Mouse (Mus musculus) hindbrain, embryonic 11.5 days (tissue): ENCODE data around the gene Cadps. TPM values are rescaled to one million over a fixed set of nuclear protein-coding genes. Genes with fewer than 3 reads are reported as not detected.
A peak's percentile ranks its signal among the peaks of the same experiment; 100 is the strongest.

Experiments used
- ATAC-seq: fragments of 200-750 bp; cut with Nextera tagmentation; 2 replicates; pipeline ENCODE4 v1.8.0; 2017; ENCODE audit warnings: mild to moderate bottlenecking, moderate TSS enrichment, moderate library complexity; ENCODE audit not compliant: low FRiP score
- DNase-seq: peaks from one replicate; pipeline ENCODE4 v3.0.0-alpha.2; 2015; ENCODE audit warnings: low spot score
- H3K27ac ChIP-seq: fragments of 300-500 bp; sonication (generic); 2 replicates; pipeline ENCODE4 v1.5.1; 2014; ENCODE audit warnings: mild to moderate bottlenecking, low read depth, low read length
- H3K27me3 ChIP-seq: fragments of 300-500 bp; sonication (generic); 2 replicates; pipeline ENCODE4 v1.6.1; 2014; ENCODE audit warnings: mild to moderate bottlenecking, low read length, moderate library complexity, mixed read lengths; ENCODE audit not compliant: control insufficient read depth, insufficient read depth
- H3K36me3 ChIP-seq: fragments of 300-500 bp; sonication (generic); 2 replicates; pipeline ENCODE4 v1.6.1; 2014; ENCODE audit warnings: mild to moderate bottlenecking, low read length, moderate library complexity, mixed read lengths; ENCODE audit not compliant: control insufficient read depth, insufficient read depth
- H3K4me1 ChIP-seq: fragments of 300-500 bp; sonication (generic); replicated peaks from 2 replicates; pipeline ENCODE4 v1.6.1; 2014; ENCODE audit warnings: low read length, mixed read lengths; ENCODE audit not compliant: control insufficient read depth, insufficient read depth
- H3K4me2 ChIP-seq: fragments of 300-500 bp; sonication (generic); replicated peaks from 2 replicates; pipeline ENCODE4 v1.6.1; 2014; ENCODE audit warnings: mild to moderate bottlenecking, low read depth, low read length
- H3K4me3 ChIP-seq: fragments of 300-500 bp; sonication (generic); 2 replicates; pipeline ENCODE4 v1.5.1; 2014; ENCODE audit warnings: low read depth, low read length
- H3K9ac ChIP-seq: fragments of 300-500 bp; sonication (generic); 2 replicates; pipeline ENCODE4 v1.6.1; 2014; ENCODE audit warnings: low read depth, low read length
- H3K9me3 ChIP-seq: fragments of 300-500 bp; sonication (generic); 2 replicates; pipeline ENCODE4 v1.6.1; 2016; ENCODE audit warnings: low read length; ENCODE audit not compliant: control insufficient read depth
- WGBS: fragments of 180-500 bp; shearing (Covaris S2); extraction: QIAGEN DNeasy Blood & Tissue Kit; methylation state at CpG from one replicate; pipeline ENCODE4 v1.1.7; 2014; 5-methylcytosine and 5-hydroxymethylcytosine counted together
- polyA plus RNA-seq: library from polyadenylated mRNA; unstranded; fragments of >200 nt; fragmentation: Nextera tagmentation; extraction: Ambion mirVana; gene quantifications from 2 replicates; pipeline ENCODE4 v1.2.1, GENCODE M21; 2014

Cadps gene
- polyA plus RNA-seq, 1 experiment from 2014 or later: 24.3 TPM

- Histone ChIP-seq H3K9ac (no peak overlapping the region), H3K4me2 (no peak overlapping the region), H3K9me3 (no peaks in the 10 kb centered on the region), H3K4me3 (no peak overlapping the region), H3K27ac (no peak overlapping the region), H3K4me1 (0 out of 2 replicates have a peak, but pooled peaks cover 2% of the 10 kb centered on the region), H3K36me3 (no peaks in the 10 kb centered on the region), H3K27me3 (no peaks in the 10 kb centered on the region)
- 72% methylated on average over 3 of the region's 3 CpGs for WGBS
- ATAC-seq (peak; percentile 25), DNase-seq (peak; percentile 6)
These were observed 292.3 kb downstream of the Cadps start for GRCm38 (mm10) chr14:12530554-12530953.

DNA sequence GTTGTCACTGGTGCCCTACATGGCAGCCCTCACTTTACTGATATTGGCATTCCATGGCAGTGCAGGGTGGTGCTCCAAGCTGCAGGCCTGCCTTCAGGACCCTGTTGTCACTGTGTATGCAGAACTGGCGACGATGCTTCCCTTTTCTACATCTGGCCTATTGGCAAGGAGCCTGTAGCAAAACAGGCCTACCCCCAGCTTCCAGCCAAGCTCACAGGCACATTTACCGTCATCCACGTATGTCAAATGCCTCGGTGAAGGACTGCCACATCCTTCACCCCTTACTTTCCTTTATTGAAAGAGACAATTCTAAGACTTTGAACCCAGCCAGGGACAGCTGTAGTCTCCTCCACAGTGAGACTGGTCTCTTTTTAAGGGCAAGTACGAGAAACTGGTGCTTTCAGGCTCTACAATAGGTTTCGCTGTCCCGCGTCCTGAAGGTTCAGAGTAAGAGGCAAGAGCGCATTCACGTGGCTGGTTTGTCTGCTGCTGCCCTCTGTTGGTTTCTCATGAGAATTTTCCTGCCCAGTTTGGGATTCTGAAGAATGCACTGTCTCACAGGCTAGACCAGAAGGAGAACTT, 292.8 kb downstream of the Cadps start:
- Histone ChIP-seq H3K4me2 (no peak overlapping the region), H3K27ac (no peak overlapping the region), H3K9ac (no peak overlapping the region), H3K4me1 (0 out of 2 replicates have a peak, but pooled peaks cover 2% of the 10 kb centered on the region), H3K27me3 (no peaks in the 10 kb centered on the region), H3K4me3 (no peak overlapping the region), H3K9me3 (no peaks in the 10 kb centered on the region), H3K36me3 (no peaks in the 10 kb centered on the region)
- DNase-seq (peak; percentile 79), ATAC-seq (peak; percentile 63)
- WGBS: 14% methylated on average over 11 of the region's 11 CpGs

GRCm38 (mm10) chr14:12527296-12527695, 295.6 kb downstream of the Cadps start:
- H3K4me3 ChIP-seq: no peak overlapping the region
- ATAC-seq (no peak), DNase-seq (no peak)
- H3K27ac ChIP-seq: no peak overlapping the region
- H3K4me1 ChIP-seq: 0 out of 2 replicates have a peak, but pooled peaks cover 2% of the 10 kb centered on the region
- WGBS: 84% methylated on average over 5 of the region's 5 CpGs
- H3K36me3 ChIP-seq: no peaks in the 10 kb centered on the region
- no peak overlapping the region for H3K4me2 ChIP-seq
- no peaks in the 10 kb centered on the region for H3K9me3 ChIP-seq
- no peaks in the 10 kb centered on the region for H3K27me3 ChIP-seq
- no peak overlapping the region for H3K9ac ChIP-seq

DNA sequence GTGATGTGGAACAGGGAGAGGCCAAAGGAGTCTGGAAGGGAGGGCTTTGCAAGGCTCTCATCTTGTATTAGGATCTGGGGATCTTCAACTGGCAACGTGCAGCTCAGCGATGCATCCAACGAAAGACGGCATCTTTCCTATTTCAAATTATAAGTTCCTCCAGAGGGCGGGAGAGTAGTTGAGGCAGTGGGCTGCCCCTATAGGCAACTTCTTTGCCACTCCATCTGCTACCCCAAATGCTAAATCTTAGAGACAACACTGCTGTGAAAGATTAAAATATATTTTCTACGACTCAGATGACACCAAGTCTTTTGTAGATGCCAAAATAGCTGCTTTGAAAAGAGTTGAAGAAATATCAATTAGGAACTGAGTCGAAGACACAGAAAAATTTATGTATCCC, 315.9 kb downstream of the Cadps start:
- Histone ChIP-seq H3K36me3 (no peaks in the 10 kb centered on the region), H3K9me3 (no peaks in the 10 kb centered on the region), H3K4me3 (no peak overlapping the region), H3K9ac (no peak overlapping the region), H3K27me3 (no peaks in the 10 kb centered on the region), H3K4me1 (no peaks in the 10 kb centered on the region), H3K4me2 (no peak overlapping the region), H3K27ac (no peak overlapping the region)
- 87% methylated on average over 7 of the region's 7 CpGs for WGBS
- ATAC-seq (no peak), DNase-seq (no peak)

GRCm38 (mm10) chr14:12504191-12504947, 318.5 kb downstream of the Cadps start:
- H3K4me1 ChIP-seq: no peaks in the 10 kb centered on the region
- no peak overlapping the region for H3K4me2 ChIP-seq
- ATAC-seq: no peak
- DNase-seq: no peak
- H3K9ac ChIP-seq: no peak overlapping the region
- no peaks in the 10 kb centered on the region for H3K9me3 ChIP-seq
- H3K27me3 ChIP-seq: no peaks in the 10 kb centered on the region
- 82% methylated on average over 12 of the region's 12 CpGs for WGBS
- H3K27ac ChIP-seq: no peak overlapping the region
- no peak overlapping the region for H3K4me3 ChIP-seq
- no peaks in the 10 kb centered on the region for H3K36me3 ChIP-seq

DNA sequence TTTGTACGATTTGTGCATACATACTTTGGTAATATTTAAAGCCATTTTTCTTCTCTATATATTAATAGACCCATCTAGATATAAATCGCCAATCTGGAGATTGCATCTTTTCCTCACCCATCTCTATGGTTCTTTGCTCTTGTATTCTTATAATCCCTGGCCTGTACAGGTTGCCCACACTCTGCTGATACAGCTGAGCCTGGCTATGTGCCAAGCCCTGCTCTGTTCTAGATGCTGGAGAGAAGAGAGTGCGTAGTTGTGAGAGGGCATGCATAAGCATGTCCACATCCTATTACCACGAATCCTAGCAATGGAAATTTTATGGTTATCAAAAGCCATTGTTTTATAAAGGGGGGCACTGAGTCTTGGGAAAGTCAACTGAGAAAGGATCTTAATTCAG, 360.7 kb downstream of the Cadps start:
- Histone ChIP-seq H3K36me3 (no peaks in the 10 kb centered on the region), H3K4me3 (no peak overlapping the region), H3K27ac (no peak overlapping the region), H3K4me2 (no peak overlapping the region), H3K4me1 (no peaks in the 10 kb centered on the region), H3K9ac (no peak overlapping the region), H3K27me3 (no peaks in the 10 kb centered on the region), H3K9me3 (no peaks in the 10 kb centered on the region)
- ATAC-seq: no peak
- 89% methylated on average over 4 of the region's 4 CpGs for WGBS
- DNase-seq: no peak

DNA sequence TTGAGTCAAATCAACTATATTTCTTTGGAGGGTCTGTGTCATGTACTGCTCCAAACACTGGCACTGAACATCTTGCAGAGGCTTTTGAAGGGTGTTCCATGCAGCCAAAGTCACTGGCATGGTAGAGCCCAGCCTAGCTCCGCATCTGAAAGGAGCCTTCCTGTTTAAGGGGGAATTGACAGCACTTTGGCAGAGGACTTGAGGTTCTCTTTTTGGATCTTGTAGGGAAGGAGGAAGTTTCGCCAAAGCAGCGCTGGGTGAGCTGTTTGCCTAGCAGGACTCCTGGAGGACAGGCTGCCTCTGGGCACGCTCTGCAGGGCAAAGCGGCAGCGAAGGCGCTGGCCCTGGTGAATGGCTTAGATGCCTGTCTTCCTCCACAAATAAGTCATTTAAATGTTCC, 363.2 kb downstream of the Cadps start:
- Histone ChIP-seq H3K9ac (no peak overlapping the region), H3K4me1 (no peaks in the 10 kb centered on the region), H3K27me3 (no peaks in the 10 kb centered on the region), H3K4me2 (no peak overlapping the region), H3K36me3 (no peaks in the 10 kb centered on the region), H3K27ac (no peak overlapping the region), H3K4me3 (no peak overlapping the region), H3K9me3 (no peaks in the 10 kb centered on the region)
- WGBS: 68% methylated on average over 7 of the region's 7 CpGs
- no peak for DNase-seq
- ATAC-seq: no peak

- no peak for ATAC-seq
- no peak overlapping the region for H3K4me2 ChIP-seq
- H3K4me1 ChIP-seq: no peaks in the 10 kb centered on the region
- no peaks in the 10 kb centered on the region for H3K9me3 ChIP-seq
- no peak for DNase-seq
- no peaks in the 10 kb centered on the region for H3K36me3 ChIP-seq
- no peak overlapping the region for H3K9ac ChIP-seq
- no peak overlapping the region for H3K27ac ChIP-seq
- H3K27me3 ChIP-seq: no peaks in the 10 kb centered on the region
- WGBS: 70% methylated on average over 8 of the region's 8 CpGs
- H3K4me3 ChIP-seq: no peak overlapping the region
These were observed 367.8 kb downstream of the Cadps start for GRCm38 (mm10) chr14:12455064-12455591.

- Histone ChIP-seq H3K4me1 (no peaks in the 10 kb centered on the region), H3K27me3 (no peaks in the 10 kb centered on the region), H3K9me3 (no peaks in the 10 kb centered on the region), H3K9ac (no peak overlapping the region), H3K27ac (no peak overlapping the region), H3K36me3 (no peaks in the 10 kb centered on the region), H3K4me3 (no peak overlapping the region), H3K4me2 (no peak overlapping the region)
- no peak for DNase-seq
- no peak for ATAC-seq
- 76% methylated on average over 3 of the region's 3 CpGs for WGBS
These were observed 372.1 kb downstream of the Cadps start for GRCm38 (mm10) chr14:12450807-12451206.
